Comparison of ENCODE assay signal across 10 mouse cellular contexts in the genomic region with DNA sequence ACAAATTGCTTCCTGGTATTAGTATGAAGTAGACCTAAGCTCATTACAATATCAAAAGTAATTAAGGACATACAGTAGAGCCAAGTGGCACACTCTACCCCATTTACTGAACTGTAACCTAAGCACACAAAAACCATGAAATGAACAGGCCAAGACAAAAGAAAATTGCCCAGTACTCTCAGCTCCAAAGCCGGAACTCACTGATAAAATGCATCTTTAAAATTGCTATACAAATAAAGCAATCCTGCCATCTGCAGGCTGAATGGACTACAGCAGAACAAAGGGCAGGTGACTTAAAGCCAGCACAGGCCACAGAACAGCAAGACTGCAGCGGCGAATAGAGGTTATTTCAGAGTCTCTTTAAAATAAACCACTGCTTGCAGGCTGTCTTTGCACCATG. TPM values are rescaled to one million over a fixed set of nuclear protein-coding genes. Genes with fewer than 3 reads are reported as not detected.
A peak's percentile ranks its signal among the peaks of the same experiment; 100 is the strongest.
DNase-seq lines count a peak whose midpoint lies in the region; ATAC-seq and TF ChIP-seq lines count a peak whose summit lies in the region.
"Had no signal": no experiment of that assay in that cellular context is flagged by ENCODE, and none has a peak within 500 bp of the region (broad histone marks: within the 10 kb centered on the region; RNA-seq: fewer than 3 reads in every experiment).

No protein-coding gene starts in this region.

- H3K36me3 ChIP-seq in kidney, embryonic 16.5 days (ENCODE audit: insufficient read depth, low read length), result no peaks in the 10 kb centered on the region
- no peaks in the 10 kb centered on the region for H3K36me3 ChIP-seq in embryonic facial prominence, embryonic 11.5 days (replicated peaks; ENCODE audit: control insufficient read depth, insufficient read depth, low read depth, low read length)
- H3K36me3 ChIP-seq in intestine, embryonic 14.5 days (ENCODE audit: control insufficient read depth, insufficient read depth, low read length), result 0 out of 2 replicates have a peak, but pooled peaks cover 2% of the 10 kb centered on the region
- H3K36me3 ChIP-seq in lung, postnatal 0 days (ENCODE audit: insufficient read depth, low read length), result no peaks in the 10 kb centered on the region
- H3K36me3 ChIP-seq: embryonic facial prominence, embryonic 13.5 days; midbrain, embryonic 12.5 days had no signal

- ATAC-seq in kidney, embryonic 16.5 days (ENCODE audit: low FRiP score, low TSS enrichment), result no peak
- ATAC-seq in embryonic facial prominence, embryonic 11.5 days (replicated peaks; ENCODE audit: insufficient number of reproducible peaks, low FRiP score, low TSS enrichment, low read depth), result no peak
- ATAC-seq in intestine, embryonic 14.5 days (replicated peaks; ENCODE audit: low FRiP score, low TSS enrichment, low read depth), result no peak
- ATAC-seq in lung, postnatal 0 days, result peak; percentile 66

- H3K27me3 ChIP-seq in kidney, embryonic 16.5 days (ENCODE audit: insufficient read depth, low read length), result no peaks in the 10 kb centered on the region
- H3K27me3 ChIP-seq in embryonic facial prominence, embryonic 11.5 days (ENCODE audit: control insufficient read depth, insufficient read depth, low read length), result no peaks in the 10 kb centered on the region
- H3K27me3 ChIP-seq in intestine, embryonic 14.5 days (replicated peaks; ENCODE audit: control insufficient read depth, insufficient read depth, low read length), result no peaks in the 10 kb centered on the region
- H3K27me3 ChIP-seq in lung, postnatal 0 days (replicated peaks; ENCODE audit: insufficient read depth, low read length), result no peaks in the 10 kb centered on the region
- H3K27me3 ChIP-seq: embryonic facial prominence, embryonic 13.5 days; midbrain, embryonic 12.5 days had no signal

- no peak overlapping the region for H3K9ac ChIP-seq in kidney, embryonic 16.5 days (replicated peaks; ENCODE audit: low read length)
- H3K9ac ChIP-seq in embryonic facial prominence, embryonic 11.5 days (replicated peaks; ENCODE audit: low read length), result no peak overlapping the region
- no peak overlapping the region for H3K9ac ChIP-seq in intestine, embryonic 14.5 days (ENCODE audit: low read length)
- no peak overlapping the region for H3K9ac ChIP-seq in lung, postnatal 0 days (replicated peaks; ENCODE audit: low read depth)
- H3K9ac ChIP-seq: embryonic facial prominence, embryonic 13.5 days; midbrain, embryonic 12.5 days had no signal

- WGBS in kidney, embryonic 16.5 days, result 30% methylated on average over 3 of the region's 3 CpGs
- 40% methylated on average over 3 of the region's 3 CpGs for WGBS in embryonic facial prominence, embryonic 11.5 days
- WGBS in intestine, embryonic 14.5 days, result 23% methylated on average over 3 of the region's 3 CpGs
- WGBS in lung, postnatal 0 days, result 18% methylated on average over 3 of the region's 3 CpGs

- TF ChIP-seq EP300 in lung, postnatal 0 days (IDR thresholded peaks at IDR 0.05), result no peak

- H3K9me3 ChIP-seq in kidney, embryonic 16.5 days (ENCODE audit: low read length), result no peaks in the 10 kb centered on the region
- no peaks in the 10 kb centered on the region for H3K9me3 ChIP-seq in embryonic facial prominence, embryonic 11.5 days (replicated peaks; ENCODE audit: control insufficient read depth, low read length)
- H3K9me3 ChIP-seq in intestine, embryonic 14.5 days (ENCODE audit: control insufficient read depth, low read length), result no peaks in the 10 kb centered on the region
- no peaks in the 10 kb centered on the region for H3K9me3 ChIP-seq in lung, postnatal 0 days (ENCODE audit: low read length)
- H3K9me3 ChIP-seq: embryonic facial prominence, embryonic 13.5 days; midbrain, embryonic 12.5 days had no signal

- H3K4me2 ChIP-seq in kidney, embryonic 16.5 days (replicated peaks; ENCODE audit: low read depth, low read length), result no peak overlapping the region
- no peak overlapping the region for H3K4me2 ChIP-seq in embryonic facial prominence, embryonic 11.5 days (ENCODE audit: low read depth, low read length)
- H3K4me2 ChIP-seq in intestine, embryonic 14.5 days (ENCODE audit: low read length), result no peak overlapping the region
- no peak overlapping the region for H3K4me2 ChIP-seq in lung, postnatal 0 days (replicated peaks; ENCODE audit: low read depth, low read length)
- H3K4me2 ChIP-seq: embryonic facial prominence, embryonic 13.5 days; midbrain, embryonic 12.5 days had no signal

- no peak overlapping the region for H3K27ac ChIP-seq in kidney, embryonic 16.5 days (ENCODE audit: low read length)
- H3K27ac ChIP-seq in embryonic facial prominence, embryonic 11.5 days (replicated peaks; ENCODE audit: low read depth, low read length), result no peak overlapping the region
- H3K27ac ChIP-seq in intestine, embryonic 14.5 days (ENCODE audit: low read depth), result no peak overlapping the region
- no peak overlapping the region for H3K27ac ChIP-seq in lung, postnatal 0 days (ENCODE audit: low read length)
- H3K27ac ChIP-seq: embryonic facial prominence, embryonic 13.5 days; midbrain, embryonic 12.5 days had no signal

- H3K4me1 ChIP-seq in kidney, embryonic 16.5 days (ENCODE audit: insufficient read depth, low read length), result peaks cover 9% of the 10 kb centered on the region
- no peaks in the 10 kb centered on the region for H3K4me1 ChIP-seq in embryonic facial prominence, embryonic 11.5 days (ENCODE audit: control insufficient read depth, insufficient read depth, low read length)
- H3K4me1 ChIP-seq in intestine, embryonic 14.5 days (replicated peaks; ENCODE audit: control insufficient read depth, insufficient read depth, low read length), result 0 out of 2 replicates have a peak, but pooled peaks cover 2% of the 10 kb centered on the region
- H3K4me1 ChIP-seq in lung, postnatal 0 days (ENCODE audit: insufficient read depth, low read depth, low read length), result peaks cover 7% of the 10 kb centered on the region; the same call in 1 of the 2 replicates

- no peak overlapping the region for H3K4me3 ChIP-seq in kidney, embryonic 16.5 days (ENCODE audit: low read length)
- H3K4me3 ChIP-seq in embryonic facial prominence, embryonic 11.5 days (ENCODE audit: low read depth, low read length), result no peak overlapping the region
- no peak overlapping the region for H3K4me3 ChIP-seq in intestine, embryonic 14.5 days (ENCODE audit: low read depth, low read length)
- H3K4me3 ChIP-seq in lung, postnatal 0 days (ENCODE audit: low read depth, low read length), result no peak overlapping the region
- H3K4me3 ChIP-seq: embryonic facial prominence, embryonic 13.5 days; midbrain, embryonic 12.5 days had no signal

- peak; percentile 82 for TF ChIP-seq CTCF in lung, postnatal 0 days (IDR thresholded peaks at IDR 0.05)

- DNase-seq in kidney, adult 11 months, result peak; percentile 33
- peak; percentile 41 for DNase-seq in CD4-positive helper T cell, adult 2 months (ENCODE audit: low read depth, low spot score)
- peak; percentile 73 for DNase-seq in adipocyte (ENCODE audit: low spot score)
- peak; percentile 66 for DNase-seq in embryonic facial prominence, embryonic 11.5 days (ENCODE audit: low spot score)
- peak; percentile 57 for DNase-seq in intestine, embryonic 14.5 days (ENCODE audit: low spot score)
- DNase-seq in lung, postnatal 0 days (ENCODE audit: low spot score), result peak; percentile 76
- DNase-seq in thymus, postnatal 14 days, result peak; percentile 42

RNA-seq across cellular contexts. Expression of gene Pdhx, which starts 10.4 kb away (rescaled TPM):
- 42.8 and 46.7 TPM in 2 replicates for polyA plus RNA-seq in kidney, embryonic 16.5 days (2015; fragmentation: Nextera tagmentation; extraction: Ambion mirVana)
- 50.7 and 52.1 TPM in 2 replicates for polyA plus RNA-seq in embryonic facial prominence, embryonic 11.5 days (2014; fragmentation: Nextera tagmentation; extraction: Ambion mirVana)
- polyA plus RNA-seq in intestine, embryonic 14.5 days (2014; fragmentation: Nextera tagmentation; extraction: Ambion mirVana), result 36.3 and 37.2 TPM in 2 replicates
- polyA plus RNA-seq in lung, postnatal 0 days (2015; fragmentation: Nextera tagmentation; extraction: Ambion mirVana), result 23.0 and 25.3 TPM in 2 replicates

RNA-seq across cellular contexts. Expression of gene Apip, which starts 10.6 kb away (rescaled TPM):
- polyA plus RNA-seq in kidney, embryonic 16.5 days (2015; fragmentation: Nextera tagmentation; extraction: Ambion mirVana), result 60.5 and 68.1 TPM in 2 replicates
- 78.3 and 85.0 TPM in 2 replicates for polyA plus RNA-seq in embryonic facial prominence, embryonic 11.5 days (2014; fragmentation: Nextera tagmentation; extraction: Ambion mirVana)
- polyA plus RNA-seq in intestine, embryonic 14.5 days (2014; fragmentation: Nextera tagmentation; extraction: Ambion mirVana), result 69.7 and 70.4 TPM in 2 replicates
- polyA plus RNA-seq in lung, postnatal 0 days (2015; fragmentation: Nextera tagmentation; extraction: Ambion mirVana), result 66.8 and 70.4 TPM in 2 replicates
